Mouse (Mus musculus) lung, adult 2 months (tissue): ENCODE measurements around the gene Polr3e. TPM values are rescaled to one million over a fixed set of nuclear protein-coding genes. Genes with fewer than 3 reads are reported as not detected.
"Not testable (repeated sequence)": the region's sequence is repeated elsewhere in the genome, so short reads cannot be mapped to it uniquely, and the experiment has no call there.

Experiments
- DNase-seq: peaks from one replicate; pipeline ENCODE4 v3.0.0; 2022
- H3K4me1 ChIP-seq: fragments of 200-500 bp; 2 replicates; pipeline ENCODE4 v1.6.1; 2011; ENCODE audit warnings: low read length; ENCODE audit not compliant: control insufficient read depth, insufficient read depth
- H3K4me3 ChIP-seq: fragments of 200-500 bp; replicated peaks from 2 replicates; pipeline ENCODE3; 2011; ENCODE audit warnings: low read depth, mild to moderate bottlenecking, control low read depth, low read length; ENCODE audit errors: extremely low read depth
- CTCF ChIP-seq: fragments of 200-500 bp; IDR thresholded peaks from 2 replicates; pipeline ENCODE4 v1.5.1; 2011; ENCODE audit warnings: mild to moderate bottlenecking, low read length, control low read depth; ENCODE audit not compliant: insufficient read depth
- POLR2A ChIP-seq: fragments of 200-500 bp; IDR thresholded peaks from 2 replicates; pipeline ENCODE4 v1.6.1; 2011; ENCODE audit warnings: low read depth, mild to moderate bottlenecking, control low read depth, low read length, borderline replicate concordance; ENCODE audit errors: extremely low read depth
- WGBS: fragments of 180-500 bp; shearing (Covaris S2); methylation state at CpG from one replicate; pipeline ENCODE4 v1.1.7; 2018; 5-methylcytosine and 5-hydroxymethylcytosine counted together
- polyA plus RNA-seq: library from polyadenylated mRNA; depleted of rRNA; stranded (reverse); fragments of >200 nt; gene quantifications from 2 replicates; pipeline ENCODE4 v1.2.3, GENCODE M21; 2012

Gene Polr3e
- polyA plus RNA-seq, 1 experiment, result 14.4 TPM

DNA sequence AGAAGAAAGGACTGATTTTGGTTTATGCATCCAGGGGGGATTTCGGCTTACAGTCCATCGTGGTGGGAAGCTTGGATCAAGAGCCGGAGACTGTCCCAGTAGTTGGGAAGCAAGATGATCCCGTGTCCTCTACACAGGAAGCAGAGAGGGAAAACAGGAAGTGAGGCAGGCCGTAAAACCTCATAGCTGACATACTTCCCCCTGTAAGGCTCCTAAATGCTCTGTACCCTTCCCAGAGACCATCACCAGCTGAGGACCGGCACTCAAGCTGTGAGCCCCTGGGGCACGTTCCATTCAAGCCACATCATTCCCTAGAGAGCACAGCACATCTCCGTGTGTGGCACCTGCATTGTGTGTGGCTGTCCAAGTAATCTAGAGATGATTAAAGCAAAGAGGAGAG is 15.8 kb upstream of the Polr3e start:
- no peak for TF ChIP-seq POLR2A
- no peak for TF ChIP-seq CTCF
- Histone ChIP-seq H3K4me1 (no peaks in the 10 kb centered on the region), H3K4me3 (no peak overlapping the region)
- no peak for DNase-seq
- WGBS, result 45% methylated on average over 8 of the region's 8 CpGs

DNA sequence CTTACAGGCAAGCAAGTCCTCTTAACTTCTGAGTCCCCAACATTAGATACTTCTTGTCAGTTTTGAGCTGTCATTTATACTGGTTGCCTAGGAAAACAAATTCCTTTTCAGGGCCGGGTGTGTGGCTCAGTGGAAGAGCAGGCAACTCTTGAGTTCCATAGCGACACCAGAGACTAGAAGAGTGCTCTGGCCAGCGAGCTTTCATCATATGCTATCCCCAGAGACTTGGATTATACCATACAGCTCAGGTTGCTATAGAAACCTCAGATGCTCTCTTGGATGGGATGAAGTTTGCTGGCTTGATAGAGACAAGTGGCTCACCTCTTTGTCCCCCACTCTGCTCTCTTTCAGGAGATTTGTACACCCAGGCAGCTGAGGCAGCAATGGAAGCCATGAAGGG is 14.6 kb upstream of the Polr3e start:
- DNase-seq, result no peak
- no peaks in the 10 kb centered on the region for H3K4me1 ChIP-seq
- TF ChIP-seq POLR2A (no peak), CTCF (no peak)
- 66% methylated on average over 3 of the region's 3 CpGs for WGBS
- no peak overlapping the region for H3K4me3 ChIP-seq

DNA sequence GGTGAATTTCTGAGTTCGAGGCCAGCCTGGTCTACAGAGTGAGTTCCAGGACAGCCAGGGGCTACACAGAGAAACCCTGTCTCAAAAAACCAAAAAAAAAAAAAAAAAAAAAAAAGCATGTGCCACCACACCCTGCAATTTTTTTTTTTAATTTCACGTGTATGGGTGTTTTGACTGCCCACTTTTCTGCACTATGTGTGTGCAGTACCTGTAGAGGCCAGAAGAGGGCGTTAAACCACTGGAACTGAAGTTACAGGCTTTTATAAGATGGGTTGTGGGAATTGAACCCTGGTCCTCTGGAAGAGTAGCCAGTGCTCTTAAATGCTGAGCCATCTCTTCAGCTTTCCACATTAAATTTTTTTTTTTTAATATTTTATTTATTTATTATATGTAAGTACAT is 7.4 kb upstream of the Polr3e start:
- not testable (repeated sequence) for H3K4me3 ChIP-seq, H3K4me1 ChIP-seq, DNase-seq
- WGBS, result 70% methylated on average over 3 of the region's 3 CpGs

DNA sequence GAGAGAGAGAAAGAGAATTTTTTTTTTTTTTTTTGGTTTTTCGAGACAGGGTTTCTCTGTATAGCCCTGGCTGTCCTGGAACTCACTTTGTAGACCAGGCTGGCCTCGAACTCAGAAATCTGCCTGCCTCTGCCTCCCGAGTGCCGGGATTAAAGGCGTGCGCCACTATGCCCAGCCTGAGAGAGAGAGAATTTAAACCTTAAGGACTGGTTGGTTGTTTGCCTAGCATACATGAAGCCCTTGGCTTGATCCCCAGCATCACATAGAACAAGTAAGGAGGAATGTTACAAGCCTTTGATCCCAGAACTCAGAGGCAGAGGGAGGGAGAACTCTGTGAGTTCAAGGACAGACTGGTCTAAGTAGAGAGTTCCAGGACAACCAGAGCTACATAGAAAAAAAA is 6.3 kb upstream of the Polr3e start:
- not testable (repeated sequence) for H3K4me1 ChIP-seq, DNase-seq, H3K4me3 ChIP-seq
- WGBS, result 85% methylated on average over 6 of the region's 6 CpGs

DNA sequence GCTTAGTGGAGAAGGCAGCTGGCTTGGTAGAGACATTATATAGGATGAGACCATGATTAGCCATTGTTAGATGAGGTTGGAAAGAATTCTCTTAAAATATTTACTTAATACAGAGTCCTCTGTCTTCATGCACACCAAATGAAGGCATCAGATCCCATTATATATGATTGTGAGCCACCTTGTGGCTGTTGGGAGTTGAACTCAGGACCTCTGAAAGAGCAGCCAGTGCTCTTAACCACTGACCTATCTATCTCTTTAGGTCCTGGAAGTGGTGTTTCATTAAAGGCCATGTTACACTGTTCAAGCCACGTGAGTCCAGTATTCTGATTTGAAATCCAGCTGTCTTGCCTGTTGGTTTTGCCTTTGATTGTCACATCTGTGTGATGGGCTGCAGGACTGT is 4.2 kb upstream of the Polr3e start:
- no peak for DNase-seq
- Histone ChIP-seq H3K4me3 (no peak overlapping the region), H3K4me1 (no peaks in the 10 kb centered on the region; the same call in 1 of the 2 replicates)
- TF ChIP-seq CTCF (no peak), POLR2A (no peak)
- WGBS, result 33% methylated on average over 1 of the region's 1 CpGs

DNA sequence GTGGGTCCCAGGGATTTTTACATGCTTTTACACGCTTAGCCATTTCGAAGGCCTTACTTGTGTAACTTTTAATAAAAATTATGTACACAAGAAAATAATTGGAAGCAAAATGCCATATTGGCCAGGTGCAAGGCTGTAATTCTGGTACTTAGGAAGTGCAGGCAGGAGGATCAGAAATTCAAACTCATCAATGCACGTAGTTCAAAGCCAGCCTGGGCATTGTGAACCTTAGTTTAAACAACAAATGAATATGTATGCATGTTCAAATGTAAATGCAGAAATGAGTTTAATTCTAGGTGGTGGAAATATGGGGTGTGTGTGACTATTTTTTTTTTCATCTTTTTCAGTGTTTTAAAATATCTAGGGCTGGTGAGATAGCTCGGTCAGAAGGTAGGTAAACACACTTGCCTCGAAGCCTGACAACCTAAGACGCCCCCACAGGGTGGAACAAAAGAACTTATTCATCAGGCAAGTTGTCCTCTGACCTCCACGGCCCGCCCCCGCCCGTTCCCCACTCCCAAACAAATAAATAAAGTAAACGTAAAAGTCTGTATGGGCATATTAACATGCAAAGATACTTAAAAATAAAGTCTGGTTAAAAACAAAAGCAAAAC is 1.2 kb upstream of the Polr3e start:
- WGBS, result 39% methylated on average over 11 of the region's 11 CpGs
- no peak for TF ChIP-seq POLR2A
- no peak for TF ChIP-seq CTCF
- no peak for DNase-seq

DNA sequence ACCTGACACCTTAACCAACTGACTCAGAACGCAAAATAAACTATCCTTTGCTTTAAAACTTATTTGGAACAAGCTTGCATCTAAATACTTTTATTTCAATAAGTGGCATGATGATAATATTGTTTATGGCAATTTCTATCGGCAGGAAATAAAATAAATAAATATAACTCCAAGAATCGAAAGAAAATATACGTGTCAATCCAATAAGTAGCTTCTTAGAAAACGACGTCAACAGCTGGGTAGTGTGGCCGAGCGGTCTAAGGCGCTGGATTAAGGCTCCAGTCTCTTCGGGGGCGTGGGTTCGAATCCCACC is 309 bp upstream of the Polr3e start:
- no peak for TF ChIP-seq CTCF
- no peak for TF ChIP-seq POLR2A
- peak overlapping the region; percentile 80 for H3K4me3 ChIP-seq
- no peaks in the 10 kb centered on the region; the same call in 1 of the 2 replicates for H3K4me1 ChIP-seq
- DNase-seq, result no peak
- WGBS, result 2% methylated on average over 12 of the region's 12 CpGs

More for the DNA sequence above, 1.2 kb upstream of the Polr3e start:
- no peak overlapping the region for H3K4me3 ChIP-seq
- no peaks in the 10 kb centered on the region; the same call in 1 of the 2 replicates for H3K4me1 ChIP-seq

DNA sequence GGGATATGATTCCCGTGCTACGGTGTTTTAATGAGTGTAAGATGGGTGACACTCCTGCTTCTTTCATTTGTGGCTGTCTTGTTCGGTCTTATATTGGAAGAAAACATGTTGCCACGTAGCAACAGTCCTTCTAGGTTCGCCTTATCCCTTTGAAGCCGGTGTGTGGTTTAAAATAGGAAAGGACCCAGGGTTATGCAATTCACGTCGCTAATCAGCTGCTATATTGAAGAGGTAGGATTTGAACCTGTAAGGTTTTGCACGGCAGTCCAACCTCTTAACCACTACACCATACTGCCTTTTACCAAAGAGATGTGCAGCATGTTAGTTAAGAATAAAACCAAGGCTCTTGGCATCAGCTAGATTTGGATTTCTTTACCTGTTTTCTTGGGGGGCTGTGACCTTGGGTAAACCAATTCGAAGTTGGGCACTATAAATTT is 1.0 kb downstream of the Polr3e start:
- peak; percentile 36 for DNase-seq
- H3K4me3 ChIP-seq, result peak overlapping the region; percentile 80
- TF ChIP-seq CTCF, result no peak
- TF ChIP-seq POLR2A, result no peak

DNA sequence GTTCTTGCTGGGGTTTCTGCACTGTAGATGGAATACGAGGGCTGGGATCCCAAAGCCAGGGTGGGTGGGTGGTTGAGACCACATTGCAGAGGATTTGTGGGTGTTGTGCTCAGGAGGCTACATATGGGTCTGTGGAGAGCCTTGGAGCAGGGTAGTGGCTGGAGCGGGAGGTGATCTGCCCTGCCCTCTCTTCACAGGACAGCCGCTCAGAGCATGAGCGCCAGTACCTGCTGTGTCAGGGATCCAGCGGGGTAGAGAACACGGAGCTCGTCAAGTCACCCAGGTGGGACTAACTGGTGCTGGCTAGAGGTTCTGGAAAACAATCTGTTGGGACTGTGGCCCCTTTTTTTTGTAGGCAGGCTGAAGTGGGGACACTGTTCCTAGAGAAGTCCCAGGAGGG is 15.6 kb downstream of the Polr3e start:
- Histone ChIP-seq H3K4me1 (no peaks in the 10 kb centered on the region), H3K4me3 (no peak overlapping the region)
- WGBS, result 95% methylated on average over 7 of the region's 7 CpGs
- no peak for DNase-seq
- TF ChIP-seq CTCF (no peak), POLR2A (no peak)

More for the DNA sequence above, 1.0 kb downstream of the Polr3e start:
- 4% methylated on average over 10 of the region's 10 CpGs for WGBS
- H3K4me1 ChIP-seq, result no peaks in the 10 kb centered on the region; the same call in 1 of the 2 replicates

DNA sequence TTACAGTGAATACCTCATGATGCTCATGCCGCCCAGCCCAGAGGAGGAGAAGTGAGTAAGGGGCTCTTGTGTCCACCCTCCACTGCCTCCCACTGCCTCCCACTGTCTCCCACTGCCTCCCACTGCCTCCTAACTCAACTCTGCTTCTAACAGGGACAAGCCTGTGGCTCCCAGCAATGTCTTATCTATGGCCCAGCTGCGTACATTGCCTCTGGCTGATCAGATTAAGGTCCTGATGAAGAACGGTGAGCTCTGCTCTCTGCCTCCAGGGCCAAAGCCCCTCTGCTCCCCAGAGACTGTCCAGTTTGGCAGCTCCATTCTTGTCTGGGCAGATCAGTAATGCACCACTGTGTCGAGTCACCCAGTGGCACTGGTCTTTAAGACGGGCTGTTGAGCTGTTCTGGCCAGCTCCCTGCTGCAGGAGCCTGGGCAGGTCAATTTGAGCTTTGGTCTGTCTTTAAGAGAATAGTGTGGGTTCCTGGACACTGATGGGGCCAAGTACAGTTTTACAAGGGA is 16.2 kb downstream of the Polr3e start:
- WGBS, result 84% methylated on average over 5 of the region's 5 CpGs
- TF ChIP-seq POLR2A, result no peak
- TF ChIP-seq CTCF, result no peak
- Histone ChIP-seq H3K4me1 (no peaks in the 10 kb centered on the region), H3K4me3 (no peak overlapping the region)
- no peak for DNase-seq

DNA sequence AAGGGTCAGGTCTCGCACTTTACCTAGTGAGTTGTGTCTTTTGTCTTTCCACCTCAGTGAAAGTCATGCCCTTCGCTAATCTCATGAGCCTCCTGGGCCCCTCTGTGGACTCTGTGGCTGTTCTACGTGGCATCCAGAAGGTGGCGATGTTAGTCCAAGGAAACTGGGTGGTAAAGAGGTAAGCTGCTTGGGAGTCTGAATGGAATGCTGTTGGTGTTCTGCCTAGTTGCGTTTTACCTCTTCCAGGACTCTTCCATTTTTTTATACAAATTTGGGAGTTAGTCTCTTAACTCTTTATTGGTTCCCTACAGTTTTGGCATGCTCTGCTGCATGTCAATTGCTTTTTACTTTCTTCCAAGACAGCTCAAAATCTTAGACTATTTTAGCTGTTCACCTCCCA is 17.2 kb downstream of the Polr3e start:
- peak; percentile 48 for DNase-seq
- TF ChIP-seq POLR2A (no peak), CTCF (peak; percentile 81)
- 30% methylated on average over 5 of the region's 5 CpGs for WGBS
- Histone ChIP-seq H3K4me3 (no peak overlapping the region), H3K4me1 (no peaks in the 10 kb centered on the region)
